Mouse (Mus musculus): Measurements from ENCODE around the gene Tmem132c. TPM values are rescaled to one million over a fixed set of nuclear protein-coding genes. Genes with fewer than 3 reads are reported as not detected.

The Tmem132c gene
- polyA plus RNA-seq, 1 experiment, result not detected

- no peaks in the 10 kb centered on the region for H3K36me3 ChIP-seq (ENCODE audit: control insufficient read depth, insufficient read depth)
- no peaks in the 10 kb centered on the region for H3K79me2 ChIP-seq (ENCODE audit: control insufficient read depth, insufficient read depth)
- no peak overlapping the region for H3K4me2 ChIP-seq (ENCODE audit: low read depth)
- H3ac ChIP-seq (ENCODE audit: control insufficient read depth, insufficient read length), result no peak overlapping the region
- H3K27me3 ChIP-seq (ENCODE audit: control insufficient read depth, insufficient read depth, insufficient read length), result no peaks in the 10 kb centered on the region
- no peak overlapping the region for H3K4me3 ChIP-seq
- TF ChIP-seq SRF (IDR thresholded peaks at IDR 0.05; ENCODE audit: control insufficient read depth, insufficient read length, low read depth), result no peak
- no peak for TF ChIP-seq TCF3 (IDR thresholded peaks at IDR 0.05; ENCODE audit: insufficient read length, low read depth)
- no peak for TF ChIP-seq USF1 (IDR thresholded peaks at IDR 0.05; ENCODE audit: low read depth)
- TF ChIP-seq CEBPB (IDR thresholded peaks at IDR 0.05; ENCODE audit: insufficient read depth, poor library complexity, severe bottlenecking), result no peak
- TF ChIP-seq MAX (IDR thresholded peaks at IDR 0.05; ENCODE audit: low read depth), result no peak
- TF ChIP-seq MYOG (IDR thresholded peaks at IDR 0.05; ENCODE audit: control insufficient read depth in 1 of 3, insufficient read depth in 1 of 3, insufficient read length in 2 of 3, low read depth in 2 of 3), result no peak
- TF ChIP-seq MYOD1 (IDR thresholded peaks at IDR 0.05; ENCODE audit: control insufficient read depth in 1 of 3, insufficient read length in 2 of 3, low read depth in 2 of 3), result no peak
- TF ChIP-seq REST (IDR thresholded peaks at IDR 0.05; ENCODE audit: insufficient read depth, insufficient read length), result no peak
- TF ChIP-seq E2F4 (IDR thresholded peaks at IDR 0.05; ENCODE audit: insufficient read depth), result no peak
- TF ChIP-seq TCF12 (IDR thresholded peaks at IDR 0.05; ENCODE audit: insufficient read depth, poor library complexity, severe bottlenecking), result no peak
- no peak for TF ChIP-seq POLR2AphosphoS2 (IDR thresholded peaks at IDR 0.05; ENCODE audit: insufficient read length, low read depth)
- no peak for TF ChIP-seq POLR2A (IDR thresholded peaks at IDR 0.05; ENCODE audit: insufficient read length, low read depth)
Observed at GRCm38 (mm10) chr5:127511653-127512052, 270.0 kb downstream of the Tmem132c start.

- no peaks in the 10 kb centered on the region for H3K36me3 ChIP-seq (ENCODE audit: control insufficient read depth, insufficient read depth)
- H3K4me3 ChIP-seq, result no peak overlapping the region
- H3K79me2 ChIP-seq (ENCODE audit: control insufficient read depth, insufficient read depth), result no peaks in the 10 kb centered on the region
- H3K4me2 ChIP-seq (ENCODE audit: low read depth), result no peak overlapping the region
- no peak overlapping the region for H3ac ChIP-seq (ENCODE audit: control insufficient read depth, insufficient read length)
- TF ChIP-seq SRF (IDR thresholded peaks at IDR 0.05; ENCODE audit: control insufficient read depth, insufficient read length, low read depth), result no peak
- TF ChIP-seq MAX (IDR thresholded peaks at IDR 0.05; ENCODE audit: low read depth), result no peak
- TF ChIP-seq E2F4 (IDR thresholded peaks at IDR 0.05; ENCODE audit: insufficient read depth), result no peak
- no peak for TF ChIP-seq REST (IDR thresholded peaks at IDR 0.05; ENCODE audit: insufficient read depth, insufficient read length)
- TF ChIP-seq CEBPB (IDR thresholded peaks at IDR 0.05; ENCODE audit: insufficient read depth, poor library complexity, severe bottlenecking), result no peak
- no peak for TF ChIP-seq TCF3 (IDR thresholded peaks at IDR 0.05; ENCODE audit: insufficient read length, low read depth)
- no peak for TF ChIP-seq TCF12 (IDR thresholded peaks at IDR 0.05; ENCODE audit: insufficient read depth, poor library complexity, severe bottlenecking)
- no peak for TF ChIP-seq MYOG (IDR thresholded peaks at IDR 0.05; ENCODE audit: control insufficient read depth in 1 of 3, insufficient read depth in 1 of 3, insufficient read length in 2 of 3, low read depth in 2 of 3)
- no peak for TF ChIP-seq POLR2A (IDR thresholded peaks at IDR 0.05; ENCODE audit: insufficient read length, low read depth)
- TF ChIP-seq MYOD1 (IDR thresholded peaks at IDR 0.05; ENCODE audit: control insufficient read depth in 1 of 3, insufficient read length in 2 of 3, low read depth in 2 of 3), result no peak
- H3K27me3 ChIP-seq (ENCODE audit: control insufficient read depth, insufficient read depth, insufficient read length), result no peaks in the 10 kb centered on the region
Observed at GRCm38 (mm10) chr5:127515960-127516359, 274.4 kb downstream of the Tmem132c start.

DNA sequence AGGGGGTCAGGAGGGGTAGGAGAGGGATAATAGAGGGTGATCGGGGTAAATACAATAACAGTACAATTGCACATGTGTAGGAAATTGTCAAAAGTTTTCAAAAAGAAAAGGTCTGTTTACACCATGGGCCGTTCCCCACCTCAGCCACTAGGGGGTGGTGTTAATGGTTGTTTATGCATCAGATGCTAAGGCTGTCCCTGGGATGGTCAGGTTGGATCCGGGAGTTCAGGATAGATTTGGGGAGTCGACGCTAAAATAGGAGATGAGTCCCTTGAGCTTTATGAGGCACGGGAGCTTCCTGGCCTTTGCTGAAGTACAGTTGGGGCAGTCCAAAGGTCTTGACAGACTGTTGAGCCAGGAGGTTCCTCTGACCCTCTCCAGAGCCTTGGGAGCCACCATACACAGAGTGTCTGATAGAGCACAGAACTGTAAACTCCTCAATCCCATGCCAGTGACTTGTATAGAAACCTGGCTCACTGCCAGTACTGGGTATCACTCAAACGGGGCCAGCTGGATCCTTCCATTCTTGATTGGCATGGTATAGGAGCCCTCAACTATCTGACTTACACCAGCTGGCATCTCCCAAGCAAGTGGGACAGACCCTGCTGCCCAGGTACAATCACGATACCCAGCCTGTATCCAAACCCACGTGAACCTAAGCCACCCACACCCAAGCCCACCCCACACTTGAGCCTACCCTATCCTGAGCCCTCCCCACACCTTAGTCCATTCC, 281.3 kb downstream of the Tmem132c start:
- H3K27me3 ChIP-seq (ENCODE audit: control insufficient read depth, insufficient read depth, insufficient read length), result no peaks in the 10 kb centered on the region
- TF ChIP-seq REST (IDR thresholded peaks at IDR 0.05; ENCODE audit: insufficient read depth, insufficient read length) (no peak), TCF3 (IDR thresholded peaks at IDR 0.05; ENCODE audit: insufficient read length, low read depth) (no peak), TCF12 (IDR thresholded peaks at IDR 0.05; ENCODE audit: insufficient read depth, poor library complexity, severe bottlenecking) (no peak), SRF (IDR thresholded peaks at IDR 0.05; ENCODE audit: control insufficient read depth, insufficient read length, low read depth) (no peak), POLR2AphosphoS2 (IDR thresholded peaks at IDR 0.05; ENCODE audit: insufficient read length, low read depth) (no peak), USF1 (IDR thresholded peaks at IDR 0.05; ENCODE audit: low read depth) (no peak), E2F4 (IDR thresholded peaks at IDR 0.05; ENCODE audit: insufficient read depth) (no peak), CEBPB (IDR thresholded peaks at IDR 0.05; ENCODE audit: insufficient read depth, poor library complexity, severe bottlenecking) (no peak), POLR2A (IDR thresholded peaks at IDR 0.05; ENCODE audit: insufficient read length, low read depth) (no peak), MAX (IDR thresholded peaks at IDR 0.05; ENCODE audit: low read depth) (no peak), MYOG (IDR thresholded peaks at IDR 0.05; ENCODE audit: control insufficient read depth in 1 of 3, insufficient read depth in 1 of 3, insufficient read length in 2 of 3, low read depth in 2 of 3) (no peak), MYOD1 (IDR thresholded peaks at IDR 0.05; ENCODE audit: control insufficient read depth in 1 of 3, insufficient read length in 2 of 3, low read depth in 2 of 3) (no peak)
- H3K36me3 ChIP-seq (ENCODE audit: control insufficient read depth, insufficient read depth), result no peaks in the 10 kb centered on the region
- no peak overlapping the region for H3ac ChIP-seq (ENCODE audit: control insufficient read depth, insufficient read length)
- no peak overlapping the region for H3K4me3 ChIP-seq
- no peaks in the 10 kb centered on the region for H3K79me2 ChIP-seq (ENCODE audit: control insufficient read depth, insufficient read depth)
- no peak overlapping the region for H3K4me2 ChIP-seq (ENCODE audit: low read depth)

DNA sequence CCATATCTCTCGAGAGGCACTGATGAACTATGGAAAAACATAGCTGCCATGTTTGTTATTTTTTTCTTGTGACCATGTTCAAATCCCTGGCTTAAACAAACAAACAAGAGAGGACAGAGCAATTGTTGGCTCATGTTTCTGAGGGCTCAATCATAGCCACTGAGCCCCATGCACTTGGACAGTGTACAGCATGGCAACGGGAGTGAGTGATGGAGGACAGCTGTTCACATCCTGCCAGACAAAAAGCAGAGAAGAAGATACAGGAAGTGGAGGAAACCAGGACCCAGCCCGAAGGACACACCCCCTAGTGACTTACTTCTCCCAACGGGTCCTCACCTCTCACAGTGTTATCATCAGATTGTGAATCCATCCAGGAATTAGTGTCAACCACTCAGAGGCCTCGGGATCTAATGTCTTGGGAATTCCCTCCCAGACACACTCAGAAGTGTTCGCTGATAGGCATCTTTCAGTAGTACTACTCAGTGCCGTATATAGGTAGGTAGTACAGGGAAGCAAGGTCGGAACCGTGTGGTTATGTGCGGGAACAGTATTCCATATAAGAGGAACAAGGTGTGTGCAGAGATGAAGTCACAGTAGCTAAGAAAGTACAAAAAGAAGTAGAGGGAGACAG, 285.9 kb downstream of the Tmem132c start:
- H3K79me2 ChIP-seq (ENCODE audit: control insufficient read depth, insufficient read depth), result no peaks in the 10 kb centered on the region
- no peaks in the 10 kb centered on the region for H3K36me3 ChIP-seq (ENCODE audit: control insufficient read depth, insufficient read depth)
- H3K4me3 ChIP-seq, result no peak overlapping the region
- no peak overlapping the region for H3ac ChIP-seq (ENCODE audit: control insufficient read depth, insufficient read length)
- no peak for TF ChIP-seq POLR2A (IDR thresholded peaks at IDR 0.05; ENCODE audit: insufficient read length, low read depth)
- no peak for TF ChIP-seq MAX (IDR thresholded peaks at IDR 0.05; ENCODE audit: low read depth)
- no peak for TF ChIP-seq E2F4 (IDR thresholded peaks at IDR 0.05; ENCODE audit: insufficient read depth)
- TF ChIP-seq MYOG (IDR thresholded peaks at IDR 0.05; ENCODE audit: control insufficient read depth in 1 of 3, insufficient read depth in 1 of 3, insufficient read length in 2 of 3, low read depth in 2 of 3), result no peak
- TF ChIP-seq SRF (IDR thresholded peaks at IDR 0.05; ENCODE audit: control insufficient read depth, insufficient read length, low read depth), result no peak
- no peak for TF ChIP-seq USF1 (IDR thresholded peaks at IDR 0.05; ENCODE audit: low read depth)
- no peak for TF ChIP-seq POLR2AphosphoS2 (IDR thresholded peaks at IDR 0.05; ENCODE audit: insufficient read length, low read depth)
- TF ChIP-seq TCF3 (IDR thresholded peaks at IDR 0.05; ENCODE audit: insufficient read length, low read depth), result no peak
- no peak for TF ChIP-seq MYOD1 (IDR thresholded peaks at IDR 0.05; ENCODE audit: control insufficient read depth in 1 of 3, insufficient read length in 2 of 3, low read depth in 2 of 3)
- no peak for TF ChIP-seq CEBPB (IDR thresholded peaks at IDR 0.05; ENCODE audit: insufficient read depth, poor library complexity, severe bottlenecking)
- no peak for TF ChIP-seq REST (IDR thresholded peaks at IDR 0.05; ENCODE audit: insufficient read depth, insufficient read length)
- no peak for TF ChIP-seq TCF12 (IDR thresholded peaks at IDR 0.05; ENCODE audit: insufficient read depth, poor library complexity, severe bottlenecking)
- H3K4me2 ChIP-seq (ENCODE audit: low read depth), result no peak overlapping the region
- H3K27me3 ChIP-seq (ENCODE audit: control insufficient read depth, insufficient read depth, insufficient read length), result no peaks in the 10 kb centered on the region

All from myocyte (in vitro differentiated cells).